51 mouse cellular contexts compared by ENCODE assay signal in genomic region chr5:116046246-116046645, GRCm38 (mm10). TPM values are rescaled to one million over a fixed set of nuclear protein-coding genes. Genes with fewer than 3 reads are reported as not detected.
"Had no signal": no experiment of that assay in that cellular context is flagged by ENCODE, and none has a peak within 500 bp of the region (broad histone marks: within the 10 kb centered on the region; RNA-seq: fewer than 3 reads in every experiment).

No protein-coding gene starts in this region.

- H3K27me3 ChIP-seq: heart, embryonic 12.5 days; heart, embryonic 13.5 days; heart, embryonic 15.5 days; hindbrain, embryonic 12.5 days; hindbrain, embryonic 13.5 days; hindbrain, embryonic 15.5 days; intestine, embryonic 15.5 days; kidney, embryonic 15.5 days had no signal

- H3K27ac ChIP-seq: heart, embryonic 13.5 days; heart, embryonic 15.5 days; hindbrain, embryonic 10.5 days; hindbrain, embryonic 12.5 days; hindbrain, embryonic 13.5 days; hindbrain, embryonic 14.5 days; hindbrain, embryonic 15.5 days; hindbrain, postnatal 0 days; intestine, embryonic 15.5 days; kidney, embryonic 15.5 days; kidney, postnatal 0 days; layer of hippocampus, adult 2 months; left cerebral cortex, adult 2 months had no signal

- H3K4me3 ChIP-seq: heart, embryonic 12.5 days; heart, embryonic 13.5 days; heart, embryonic 15.5 days; hindbrain, embryonic 10.5 days; hindbrain, embryonic 12.5 days; hindbrain, embryonic 13.5 days; hindbrain, embryonic 15.5 days; intestine, embryonic 15.5 days; kidney, embryonic 15.5 days; layer of hippocampus, adult 2 months; left cerebral cortex, adult 2 months had no signal

- H3K4me1 ChIP-seq: heart, embryonic 13.5 days; heart, embryonic 15.5 days; hindbrain, embryonic 10.5 days; hindbrain, embryonic 12.5 days; hindbrain, embryonic 13.5 days; hindbrain, embryonic 15.5 days; intestine, embryonic 15.5 days; kidney, embryonic 15.5 days had no signal

- H3K9me3 ChIP-seq: heart, embryonic 12.5 days; heart, embryonic 13.5 days; heart, embryonic 15.5 days; hindbrain, embryonic 10.5 days; hindbrain, embryonic 12.5 days; hindbrain, embryonic 13.5 days; hindbrain, embryonic 15.5 days; intestine, embryonic 15.5 days; kidney, embryonic 15.5 days had no signal

- DNase-seq: heart, postnatal 10 days; heart, postnatal 14 days; heart, postnatal 36 days; heart, postnatal 4 days; kidney, adult 11 months; kidney, adult 18-20 months; kidney, adult 2 months; kidney, adult 8-10 months; kidney, adult 9 months; kidney, postnatal 10 days; kidney, postnatal 14 days; kidney, postnatal 25 days; kidney, postnatal 36 days; kidney, postnatal 4 days; layer of hippocampus, adult 9-11 months; layer of hippocampus, postnatal 36 days had no signal

- H3K36me3 ChIP-seq: heart, embryonic 12.5 days; heart, embryonic 13.5 days; heart, embryonic 15.5 days; hindbrain, embryonic 10.5 days; hindbrain, embryonic 12.5 days; hindbrain, embryonic 13.5 days; hindbrain, embryonic 15.5 days; intestine, embryonic 15.5 days; kidney, embryonic 15.5 days had no signal

RNA-seq across cellular contexts. Expression of gene Tmem233, which starts 36.8 kb away (rescaled TPM):
- total RNA-seq: heart, postnatal 10 days; heart, postnatal 14 days; heart, postnatal 25 days; heart, postnatal 36 days; heart, postnatal 4 days; hematopoietic stem cell, adult 5-6 weeks; hindbrain, postnatal 0 days; layer of hippocampus, adult 18-20 months; layer of hippocampus, adult 2 months; layer of hippocampus, adult 8-10 months; layer of hippocampus, postnatal 10 days; layer of hippocampus, postnatal 14 days; layer of hippocampus, postnatal 25 days; layer of hippocampus, postnatal 36 days; left cerebral cortex, adult 18-20 months; left cerebral cortex, adult 2 months had no signal
- polyA plus RNA-seq: heart, embryonic 11.5 days; heart, embryonic 12.5 days; heart, embryonic 14.5 days; heart, embryonic 15.5 days; heart, embryonic 16.5 days; heart, postnatal 0 days; hindbrain, embryonic 10.5 days; hindbrain, embryonic 11.5 days; hindbrain, embryonic 12.5 days; hindbrain, embryonic 13.5 days; hindbrain, embryonic 14.5 days; hindbrain, embryonic 15.5 days; hindbrain, embryonic 16.5 days; hindbrain, postnatal 0 days; inflammation-experienced regulatory T-cells, adult 6 months; intestine, embryonic 14.5 days; intestine, embryonic 15.5 days; intestine, embryonic 16.5 days; intestine, postnatal 0 days; kidney, embryonic 14.5 days; kidney, embryonic 15.5 days; kidney, embryonic 16.5 days; kidney, postnatal 0 days; large intestine, adult 2 months had no signal
